Mouse (Mus musculus) fibroblast of lung, adult 2 months (primary cell): ENCODE results near the gene 2310002L09Rik.
"Not testable (repeated sequence)": the region's sequence is repeated elsewhere in the genome, so short reads cannot be mapped to it uniquely, and the experiment has no call there.

ENCODE experiments used
- DNase-seq: peaks from one replicate; pipeline ENCODE4 v3.0.0-alpha.2; 2011; ENCODE audit warnings: low read depth

2310002L09Rik gene

DNA sequence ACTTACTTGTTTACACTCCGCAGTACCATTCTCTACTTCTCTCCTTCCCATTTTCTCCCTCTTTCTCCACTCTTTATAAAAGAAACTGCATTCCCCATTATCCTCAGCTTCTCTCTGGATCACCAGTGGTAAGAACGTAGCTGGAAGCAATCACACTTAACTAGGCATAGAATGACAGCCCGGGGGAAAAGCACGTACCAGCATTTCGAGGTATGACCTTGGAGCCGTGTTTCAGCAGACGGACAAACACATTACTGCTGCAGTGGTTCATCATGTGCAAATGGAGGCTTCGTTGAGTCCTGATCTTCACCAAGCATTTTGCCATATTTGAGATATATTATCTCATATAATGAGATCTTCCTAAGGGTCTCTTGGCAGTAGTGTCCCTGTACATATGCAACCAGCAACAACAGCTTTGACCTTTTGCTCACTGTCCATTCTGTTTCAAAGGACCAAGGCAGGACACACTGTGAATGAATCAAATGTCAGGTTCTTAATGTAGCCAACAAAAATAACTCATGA, at the start of gene 2310002L09Rik:
Gene 2310002L09Rik (minus strand): TSS at position 472 of the 522 bp plus-strand sequence.
- no peak for DNase-seq

DNA sequence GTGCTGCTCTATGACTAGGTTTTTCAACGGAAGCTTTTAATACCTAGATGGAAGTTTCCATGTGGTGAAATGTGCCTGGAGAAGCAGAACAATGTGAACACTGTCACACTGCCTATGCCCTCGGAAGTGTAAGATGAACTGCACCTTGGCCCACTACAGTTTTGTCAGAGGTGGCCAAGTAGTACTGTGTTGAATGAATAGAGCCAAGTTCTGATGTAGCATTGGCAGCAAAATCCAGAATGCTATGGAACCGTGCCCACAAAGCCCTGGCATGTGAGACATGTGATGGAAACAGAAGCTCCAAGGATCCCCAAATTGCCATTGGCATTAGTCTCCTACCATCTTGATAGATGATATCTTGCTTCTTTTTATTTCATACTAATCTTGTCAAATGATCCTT, 29.8 kb upstream of the 2310002L09Rik start:
- DNase-seq: no peak

DNA sequence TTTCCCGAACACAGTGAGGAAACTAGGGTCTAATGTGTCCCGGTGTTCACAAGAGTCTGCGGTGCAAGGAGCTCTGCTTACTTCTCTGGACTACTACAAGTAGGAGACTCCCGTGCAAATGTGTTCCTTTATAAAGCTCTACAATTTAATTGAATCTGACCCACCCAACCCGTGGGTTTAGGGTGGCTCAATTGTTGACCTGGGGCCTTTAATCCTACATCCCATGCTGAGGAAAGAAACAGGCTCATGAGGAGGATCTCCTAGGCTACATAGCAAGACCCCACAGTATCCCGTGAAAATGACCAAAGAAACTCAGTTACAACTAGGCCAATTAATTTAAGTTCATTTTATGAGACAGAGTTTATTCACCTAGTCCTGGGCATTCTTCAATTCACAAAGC, 30.0 kb downstream of the 2310002L09Rik start, which contains the start of gene Gm11756:
Gene Gm11756 (minus strand): TSS at position 101 of the 400 bp plus-strand sequence.
- DNase-seq: not testable (repeated sequence)

DNA sequence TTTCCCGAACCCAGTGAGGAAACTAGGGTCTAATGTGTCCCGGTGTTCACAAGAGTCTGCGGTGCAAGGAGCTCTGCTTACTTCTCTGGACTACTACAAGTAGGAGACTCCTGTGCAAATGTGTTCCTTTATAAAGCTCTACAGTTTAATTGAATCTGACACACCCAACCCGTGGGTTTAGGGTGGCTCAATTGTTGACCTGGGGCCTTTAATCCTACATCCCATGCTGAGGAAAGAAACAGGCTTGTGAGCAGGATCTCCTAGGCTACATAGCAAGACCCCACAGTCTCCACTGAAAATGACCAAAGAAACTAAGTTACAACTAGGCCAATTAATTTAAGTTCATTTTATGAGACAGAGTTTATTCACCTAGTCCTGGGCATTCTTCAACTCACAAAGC, 44.8 kb downstream of the 2310002L09Rik start, which contains the start of gene Gm13871:
Gene Gm13871 (minus strand): TSS at position 101 of the 400 bp plus-strand sequence.
- not testable (repeated sequence) for DNase-seq

DNA sequence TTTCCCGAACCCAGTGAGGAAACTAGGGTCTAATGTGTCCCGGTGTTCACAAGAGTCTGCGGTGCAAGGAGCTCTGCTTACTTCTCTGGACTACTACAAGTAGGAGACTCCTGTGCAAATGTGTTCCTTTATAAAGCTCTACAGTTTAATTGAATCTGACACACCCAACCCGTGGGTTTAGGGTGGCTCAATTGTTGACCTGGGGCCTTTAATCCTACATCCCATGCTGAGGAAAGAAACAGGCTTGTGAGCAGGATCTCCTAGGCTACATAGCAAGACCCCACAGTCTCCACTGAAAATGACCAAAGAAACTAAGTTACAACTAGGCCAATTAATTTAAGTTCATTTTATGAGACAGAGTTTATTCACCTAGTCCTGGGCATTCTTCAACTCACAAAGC, 59.6 kb downstream of the 2310002L09Rik start, which contains the start of gene Gm11757:
Gene Gm11757 (minus strand): TSS at position 101 of the 400 bp plus-strand sequence.
- DNase-seq: not testable (repeated sequence)
